Comparison of ENCODE assay signal across 8 mouse cellular contexts in genomic region chr5:72559544-72560049, GRCm38 (mm10). TPM values are rescaled to one million over a fixed set of nuclear protein-coding genes. Genes with fewer than 3 reads are reported as not detected.
A peak's percentile ranks its signal among the peaks of the same experiment; 100 is the strongest.
DNase-seq lines count a peak whose midpoint lies in the region; ATAC-seq lines count a peak whose summit lies in the region.

Gene Nfxl1 (minus strand): TSS chr5:72559684.

- peak within 1 kb of the TSS; percentile 57 for H3K4me2 ChIP-seq in hindbrain, embryonic 11.5 days (replicated peaks; ENCODE audit: low read depth, low read length)

- no peaks in the 10 kb centered on the region for H3K4me1 ChIP-seq in hindbrain, embryonic 11.5 days (replicated peaks; ENCODE audit: control insufficient read depth, insufficient read depth, low read length)

- H3K27me3 ChIP-seq in hindbrain, embryonic 11.5 days (ENCODE audit: control insufficient read depth, insufficient read depth, low read length) = no peaks in the 10 kb centered on the region

- H3K4me3 ChIP-seq in hindbrain, embryonic 11.5 days (ENCODE audit: low read depth, low read length) = peak within 1 kb of the TSS; percentile 62

- peaks cover 2% of the 10 kb centered on the region; the same call in 1 of the 2 replicates for H3K36me3 ChIP-seq in hindbrain, embryonic 11.5 days (ENCODE audit: control insufficient read depth, insufficient read depth, low read length)

- ATAC-seq in hindbrain, embryonic 11.5 days (ENCODE audit: low FRiP score) = peak; percentile 97

- WGBS in hindbrain, embryonic 11.5 days = under 1% methylated on average over 42 of the region's 42 CpGs

- H3K27ac ChIP-seq in hindbrain, embryonic 11.5 days (ENCODE audit: low read depth, low read length) = peak within 1 kb of the TSS; percentile 58

- peak; percentile 98 for DNase-seq in Muller cell, postnatal 12 days (ENCODE audit: inconsistent ontology term)
- DNase-seq in cerebellum, adult 9-11 months = peak; percentile 97
- peak; percentile 93 to 98 for DNase-seq in frontal cortex, adult 2 months (ENCODE audit: extremely low spot score in 1 of 2, low spot score in 1 of 2)
- peak; percentile 100 for DNase-seq in hindbrain, embryonic 11.5 days (ENCODE audit: low spot score)
- DNase-seq in layer of hippocampus, postnatal 10 days (ENCODE audit: low spot score in 2 of 2) = peak; percentile 96 to 97
- DNase-seq in lung, postnatal 10 days = peak; percentile 98
- DNase-seq in ovary, postnatal 36 days (ENCODE audit: low spot score) = peak; percentile 97
- DNase-seq in thymus, postnatal 25 days = peak; percentile 94

- H3K9me3 ChIP-seq in hindbrain, embryonic 11.5 days (ENCODE audit: control insufficient read depth, low read length) = no peaks in the 10 kb centered on the region

- peak within 1 kb of the TSS; percentile 79 for H3K9ac ChIP-seq in hindbrain, embryonic 11.5 days (ENCODE audit: low read depth, low read length)

RNA-seq across cellular contexts. Expression of gene Nfxl1, which starts in this region (rescaled TPM):
- polyA plus RNA-seq in frontal cortex, adult 2 months (2012; rRNA removed) = 11.9 and 12.3 TPM in 2 replicates
- polyA plus RNA-seq in hindbrain, embryonic 11.5 days (2014; fragmentation: Nextera tagmentation; extraction: Ambion mirVana) = 23.6 and 26.0 TPM in 2 replicates
- 10 to 100 TPM; 17.6 to 18.0 TPM for total RNA-seq in layer of hippocampus, postnatal 10 days (2021)

Comparison
In these comparisons a context has a peak if more than half of its experiments do, and no peak if none do; other contexts are left out.
1. Peak in every context shown above with its lines: DNase-seq, ATAC-seq, H3K4me3 ChIP-seq and H3K27ac ChIP-seq.